Mouse (Mus musculus) lung, adult 2 months (tissue): Measurements from ENCODE around the gene Zdhhc11.
"Not testable (repeated sequence)": the region's sequence is repeated elsewhere in the genome, so short reads cannot be mapped to it uniquely, and the experiment has no call there.

Experiments
- CTCF ChIP-seq: fragments of 200-500 bp; IDR thresholded peaks from 2 replicates; pipeline ENCODE4 v1.5.1; 2011; ENCODE audit warnings: mild to moderate bottlenecking, low read length, control low read depth; ENCODE audit not compliant: insufficient read depth
- POLR2A ChIP-seq: fragments of 200-500 bp; IDR thresholded peaks from 2 replicates; pipeline ENCODE4 v1.6.1; 2011; ENCODE audit warnings: low read depth, mild to moderate bottlenecking, control low read depth, low read length, borderline replicate concordance; ENCODE audit errors: extremely low read depth

GRCm38 (mm10) chr13:74008216-74008615, 44.6 kb downstream of the Zdhhc11 start:
- TF ChIP-seq CTCF, POLR2A: not testable (repeated sequence)
